Mouse (Mus musculus) adrenal gland, adult 18-20 months (tissue): ENCODE data around the gene Usp53. TPM values are rescaled to one million over a fixed set of nuclear protein-coding genes. Genes with fewer than 3 reads are reported as not detected.
A peak's percentile ranks its signal among the peaks of the same experiment; 100 is the strongest.

Source experiments
- DNase-seq, 2 experiments: peaks; one replicate each; pipeline ENCODE4 v3.0.0; 2021 to 2022; ENCODE audit warnings: low spot score in 2 of 2
- microRNA-seq, 2 experiments: library from miRNA; unstranded; fragments of <30 nt; microRNA quantifications; one replicate each; pipeline ENCODE4 v1.2.0; 2021; ENCODE audit warnings: borderline number of aligned reads in 2 of 2
- total RNA-seq, 2 experiments: library from RNA; stranded (reverse); gene quantifications; 1 replicate in 1 of 2; 2 replicates in 1 of 2; pipeline ENCODE4 v1.2.3; 2021

Gene Usp53
- total RNA-seq, 2 experiments from 2014 or later, result 24.8 to 28.2 TPM

DNA sequence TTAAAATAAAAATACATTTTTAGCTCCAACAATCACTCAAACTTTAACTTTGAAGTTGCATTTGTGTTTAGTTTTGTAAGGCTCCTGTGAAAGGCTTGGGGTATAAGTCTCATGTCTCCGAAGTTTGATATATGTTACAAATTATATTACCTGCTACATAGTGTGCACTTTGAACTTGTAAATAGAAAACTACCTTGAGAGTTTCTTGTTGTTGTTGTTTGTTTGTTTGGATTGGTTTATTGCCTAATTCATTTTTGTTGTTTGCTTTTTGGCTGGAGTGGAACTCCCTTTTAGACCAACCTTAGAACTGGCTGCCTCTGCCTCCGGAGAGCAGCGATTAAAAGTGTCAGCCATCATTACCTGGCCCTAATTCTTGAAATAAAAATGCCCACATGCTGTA is 89.5 kb downstream of the Usp53 start, which contains the start of gene Fabp2:
Fabp2 (plus strand) TSS at position 301 of the 400 bp plus-strand sequence.
- no peak for DNase-seq

DNA sequence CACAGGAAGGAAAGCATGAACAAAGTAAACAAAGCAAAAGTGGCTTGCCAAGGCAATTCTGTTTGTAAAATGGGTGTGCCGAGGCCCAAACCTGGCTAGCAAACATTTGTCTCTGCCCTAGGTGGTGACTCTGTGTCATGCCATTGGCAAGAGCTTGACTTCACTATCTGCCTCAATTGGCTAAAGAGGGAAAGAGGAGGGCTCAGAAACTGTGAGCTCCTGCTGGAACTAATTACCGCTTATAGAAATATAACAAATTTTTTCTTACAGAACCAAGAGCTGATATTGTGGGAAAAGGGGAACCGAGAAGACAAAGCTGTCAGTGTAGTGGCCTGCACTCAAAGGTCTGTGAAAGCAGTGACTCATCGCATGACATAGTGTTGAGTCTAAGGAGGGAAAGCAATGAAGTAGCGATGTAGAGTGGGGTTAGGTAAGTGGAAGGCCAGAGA is 95.9 kb downstream of the Usp53 start:
- peak in 1 of 2 experiments; percentile 5 for DNase-seq

DNA sequence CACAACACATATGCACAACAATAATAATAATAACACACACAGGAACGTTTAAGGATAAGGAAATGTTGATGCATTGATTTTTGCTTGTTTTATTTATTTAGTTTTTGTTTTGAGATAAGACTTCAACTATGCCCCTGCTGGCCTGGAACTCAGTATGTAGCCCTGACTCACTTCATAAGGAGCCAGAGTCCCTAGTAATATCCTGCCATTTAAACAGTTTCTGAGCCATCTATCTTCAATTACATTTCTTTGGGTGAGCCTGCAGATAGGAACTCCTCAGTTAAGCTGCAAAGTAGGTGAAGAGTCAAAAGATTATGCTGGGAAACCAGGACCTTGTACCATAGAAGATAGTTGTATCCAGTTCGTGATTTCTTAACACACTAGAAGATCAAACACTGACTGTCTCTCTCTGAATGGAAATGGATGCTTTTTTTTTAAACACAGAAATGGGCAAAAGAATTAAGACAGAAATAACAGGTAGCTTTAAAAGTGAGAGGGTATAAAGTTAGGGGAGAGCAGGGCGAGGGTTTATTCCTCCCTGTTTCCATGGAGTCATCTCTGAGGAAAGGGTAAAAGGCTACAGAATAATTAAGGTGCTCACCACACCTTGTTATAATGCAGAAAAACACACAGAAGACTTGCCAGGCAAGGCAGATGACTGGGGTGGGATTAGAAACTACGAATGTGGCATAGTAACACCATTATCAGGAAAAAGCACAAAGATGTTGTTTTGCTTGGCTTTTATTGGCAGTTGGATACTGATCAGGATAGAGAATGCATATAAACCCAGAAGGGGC is 96.6 kb downstream of the Usp53 start:
- no peak for DNase-seq

Small RNAs within 50 kb of the gene (microRNA-seq; reads per million reads assigned to microRNA genes)
- gene Gm22066, result 0 reads per million in 2 experiments

Other genes starting within 250 kb of the Usp53 start
- gene Fabp2, start 89.4 kb downstream of the Usp53 start, total RNA-seq, result not detected
- not detected for gene Gm10959, start 65.2 kb downstream of the Usp53 start, total RNA-seq
- gene 1810037I17Rik, start 60.3 kb downstream of the Usp53 start, total RNA-seq, result 10 to 100 TPM; 51.6 to 53.2 TPM
- gene Myoz2, start 50.5 kb upstream of the Usp53 start, total RNA-seq, result under 1 TPM in 1 of 2 experiments, not detected in 1; 0.42 TPM